ENCODE assay signal across 32 mouse cellular contexts in genomic region chr6:3677806-3678205, GRCm38 (mm10).
A peak's percentile ranks its signal among the peaks of the same experiment; 100 is the strongest.
DNase-seq lines count a peak whose midpoint lies in the region; ATAC-seq and TF ChIP-seq lines count a peak whose summit lies in the region.
"Had no signal": no experiment of that assay in that cellular context is flagged by ENCODE, and none has a peak within 500 bp of the region (broad histone marks: within the 10 kb centered on the region; RNA-seq: fewer than 3 reads in every experiment).

No protein-coding gene starts in this region.

- no peaks in the 10 kb centered on the region for H3K4me1 ChIP-seq in hindbrain, embryonic 11.5 days (replicated peaks; ENCODE audit: control insufficient read depth, insufficient read depth, low read length)
- H3K4me1 ChIP-seq in hindbrain, embryonic 14.5 days (replicated peaks; ENCODE audit: control insufficient read depth, insufficient read depth, low read length) = no peaks in the 10 kb centered on the region
- no peaks in the 10 kb centered on the region for H3K4me1 ChIP-seq in midbrain, embryonic 14.5 days (ENCODE audit: control insufficient read depth, insufficient read depth, low read length)
- H3K4me1 ChIP-seq in midbrain, postnatal 0 days (ENCODE audit: insufficient read depth, low read length) = no peaks in the 10 kb centered on the region
- H3K4me1 ChIP-seq: embryonic facial prominence, embryonic 10.5 days; embryonic facial prominence, embryonic 15.5 days; limb, embryonic 13.5 days; lung, embryonic 15.5 days; stomach, embryonic 15.5 days had no signal

- no peak overlapping the region for H3K27ac ChIP-seq in hindbrain, embryonic 11.5 days (ENCODE audit: low read depth, low read length)
- H3K27ac ChIP-seq in hindbrain, embryonic 14.5 days = no peak overlapping the region
- no peak overlapping the region for H3K27ac ChIP-seq in midbrain, embryonic 14.5 days (replicated peaks; ENCODE audit: low read depth, low read length)
- H3K27ac ChIP-seq in midbrain, postnatal 0 days (ENCODE audit: low read depth, low read length) = no peak overlapping the region
- H3K27ac ChIP-seq: embryonic facial prominence, embryonic 10.5 days; embryonic facial prominence, embryonic 15.5 days; gastrocnemius, adult 2 months; limb, embryonic 13.5 days; lung, embryonic 15.5 days; stomach, embryonic 15.5 days had no signal

- H3K4me3 ChIP-seq in hindbrain, embryonic 11.5 days (ENCODE audit: low read depth, low read length) = no peak overlapping the region
- no peak overlapping the region for H3K4me3 ChIP-seq in hindbrain, embryonic 14.5 days (replicated peaks; ENCODE audit: low read length)
- no peak overlapping the region for H3K4me3 ChIP-seq in midbrain, embryonic 14.5 days (replicated peaks; ENCODE audit: low read depth, low read length)
- H3K4me3 ChIP-seq in midbrain, postnatal 0 days (ENCODE audit: low read depth, low read length) = no peak overlapping the region
- H3K4me3 ChIP-seq: embryonic facial prominence, embryonic 10.5 days; embryonic facial prominence, embryonic 15.5 days; gastrocnemius, adult 2 months; limb, embryonic 13.5 days; lung, embryonic 15.5 days; stomach, embryonic 15.5 days had no signal

- peak; percentile 20 for DNase-seq in embryo, embryonic 10.5 days (ENCODE audit: low spot score)
- DNase-seq in embryo, embryonic 9.5 days (ENCODE audit: extremely low spot score) = no peak
- peak; percentile 8 for DNase-seq in hindbrain, embryonic 11.5 days (ENCODE audit: low spot score)
- DNase-seq in hindbrain, embryonic 14.5 days (ENCODE audit: low spot score) = no peak
- peak; percentile 6 for DNase-seq in midbrain, embryonic 14.5 days
- no peak for DNase-seq in midbrain, postnatal 0 days (ENCODE audit: low spot score)
- peak; percentile 85 for DNase-seq in ZHBTc4 (ENCODE audit: low read depth, low spot score)
- no peak for DNase-seq in cerebellum, adult 11 months
- DNase-seq: adrenal gland, adult 2 months; adrenal gland, postnatal 36 days; cerebellum, adult 9-10 months; cerebellum, postnatal 36 days; gastrocnemius, adult 2 months; gastrocnemius, postnatal 36 days; heart, postnatal 36 days; kidney, adult 9 months; kidney, postnatal 10 days; layer of hippocampus, adult 9-11 months; right cerebral cortex, postnatal 25 days; thymus, adult 18-20 months; thymus, postnatal 25 days had no signal

- TF ChIP-seq CTCF in midbrain, postnatal 0 days (IDR thresholded peaks at IDR 0.05) = no peak

- H3K27me3 ChIP-seq in hindbrain, embryonic 11.5 days (ENCODE audit: control insufficient read depth, insufficient read depth, low read length) = no peaks in the 10 kb centered on the region
- H3K27me3 ChIP-seq in hindbrain, embryonic 14.5 days (ENCODE audit: control insufficient read depth, insufficient read depth, low read length) = no peaks in the 10 kb centered on the region
- H3K27me3 ChIP-seq in midbrain, embryonic 14.5 days (ENCODE audit: control insufficient read depth, insufficient read depth, low read length) = no peaks in the 10 kb centered on the region
- H3K27me3 ChIP-seq in midbrain, postnatal 0 days (ENCODE audit: insufficient read depth, low read length) = no peaks in the 10 kb centered on the region
- H3K27me3 ChIP-seq: CH12.LX; embryonic facial prominence, embryonic 15.5 days; limb, embryonic 13.5 days; lung, embryonic 15.5 days; stomach, embryonic 15.5 days had no signal

- H3K9ac ChIP-seq in hindbrain, embryonic 11.5 days (ENCODE audit: low read depth, low read length) = no peak overlapping the region
- H3K9ac ChIP-seq in hindbrain, embryonic 14.5 days = no peak overlapping the region
- H3K9ac ChIP-seq in midbrain, embryonic 14.5 days (replicated peaks; ENCODE audit: low read length) = no peak overlapping the region
- H3K9ac ChIP-seq in midbrain, postnatal 0 days (replicated peaks; ENCODE audit: low read length, poor library complexity, severe bottlenecking) = no peak overlapping the region
- H3K9ac ChIP-seq: embryonic facial prominence, embryonic 15.5 days; limb, embryonic 13.5 days; lung, embryonic 15.5 days; stomach, embryonic 15.5 days had no signal

- H3K9me3 ChIP-seq in hindbrain, embryonic 11.5 days (ENCODE audit: control insufficient read depth, low read length) = no peaks in the 10 kb centered on the region
- H3K9me3 ChIP-seq in hindbrain, embryonic 14.5 days (ENCODE audit: control insufficient read depth, low read length) = no peaks in the 10 kb centered on the region
- no peaks in the 10 kb centered on the region for H3K9me3 ChIP-seq in midbrain, embryonic 14.5 days (ENCODE audit: control insufficient read depth, low read length)
- H3K9me3 ChIP-seq in midbrain, postnatal 0 days (ENCODE audit: low read length) = no peaks in the 10 kb centered on the region
- H3K9me3 ChIP-seq: embryonic facial prominence, embryonic 10.5 days; embryonic facial prominence, embryonic 15.5 days; limb, embryonic 13.5 days; lung, embryonic 15.5 days; stomach, embryonic 15.5 days had no signal

- 45% methylated on average over 2 of the region's 2 CpGs for WGBS in hindbrain, embryonic 11.5 days
- 35% methylated on average over 2 of the region's 2 CpGs for WGBS in hindbrain, embryonic 14.5 days
- WGBS in midbrain, embryonic 14.5 days = 7% methylated on average over 2 of the region's 2 CpGs
- WGBS in midbrain, postnatal 0 days = 12% methylated on average over 2 of the region's 2 CpGs

- ATAC-seq in hindbrain, embryonic 11.5 days (ENCODE audit: low FRiP score) = peak; percentile 30; the same call in 1 of the 2 replicates
- no peak for ATAC-seq in hindbrain, embryonic 14.5 days (ENCODE audit: low FRiP score)
- ATAC-seq in midbrain, embryonic 14.5 days (ENCODE audit: low FRiP score, low TSS enrichment) = no peak
- ATAC-seq in midbrain, postnatal 0 days (ENCODE audit: low FRiP score) = no peak
- ATAC-seq: activated CD4-positive, CD25-positive, alpha-beta regulatory T cell, adult 4 months; forebrain, embryonic 16.5 days; intestine, embryonic 16.5 days had no signal

- H3K4me2 ChIP-seq in hindbrain, embryonic 11.5 days (replicated peaks; ENCODE audit: low read depth, low read length) = no peak overlapping the region
- no peak overlapping the region for H3K4me2 ChIP-seq in hindbrain, embryonic 14.5 days (replicated peaks)
- H3K4me2 ChIP-seq in midbrain, embryonic 14.5 days (ENCODE audit: low read length) = no peak overlapping the region
- no peak overlapping the region for H3K4me2 ChIP-seq in midbrain, postnatal 0 days (ENCODE audit: low read depth, low read length, poor library complexity, severe bottlenecking)
- H3K4me2 ChIP-seq: embryonic facial prominence, embryonic 15.5 days; heart, embryonic 11.5 days; limb, embryonic 13.5 days; liver, embryonic 11.5 days; lung, embryonic 15.5 days; stomach, embryonic 15.5 days had no signal

- no peaks in the 10 kb centered on the region for H3K36me3 ChIP-seq in hindbrain, embryonic 11.5 days (ENCODE audit: control insufficient read depth, insufficient read depth, low read length)
- H3K36me3 ChIP-seq in hindbrain, embryonic 14.5 days (replicated peaks; ENCODE audit: control insufficient read depth, insufficient read depth) = no peaks in the 10 kb centered on the region
- no peaks in the 10 kb centered on the region for H3K36me3 ChIP-seq in midbrain, embryonic 14.5 days (ENCODE audit: control insufficient read depth, insufficient read depth, low read length)
- H3K36me3 ChIP-seq in midbrain, postnatal 0 days (ENCODE audit: insufficient read depth, low read length) = no peaks in the 10 kb centered on the region
- H3K36me3 ChIP-seq: embryonic facial prominence, embryonic 10.5 days; embryonic facial prominence, embryonic 15.5 days; limb, embryonic 13.5 days; lung, embryonic 15.5 days; stomach, embryonic 15.5 days had no signal

Comparison
In these comparisons a context has a peak if more than half of its experiments do, and no peak if none do; other contexts are left out.
1. DNase-seq: peak in embryo, embryonic 10.5 days (single experiment), hindbrain, embryonic 11.5 days (single experiment), midbrain, embryonic 14.5 days (single experiment) and ZHBTc4 (single experiment); none in embryo, embryonic 9.5 days (single experiment), hindbrain, embryonic 14.5 days (single experiment), midbrain, postnatal 0 days (single experiment) and cerebellum, adult 11 months (single experiment).